Mouse (Mus musculus): ENCODE data around the gene Ces1a. TPM values are rescaled to one million over a fixed set of nuclear protein-coding genes. Genes with fewer than 3 reads are reported as not detected.

The Ces1a gene
- not detected in 2 replicates for polyA plus RNA-seq (2015; fragmentation: Nextera tagmentation; extraction: Ambion mirVana)

DNA sequence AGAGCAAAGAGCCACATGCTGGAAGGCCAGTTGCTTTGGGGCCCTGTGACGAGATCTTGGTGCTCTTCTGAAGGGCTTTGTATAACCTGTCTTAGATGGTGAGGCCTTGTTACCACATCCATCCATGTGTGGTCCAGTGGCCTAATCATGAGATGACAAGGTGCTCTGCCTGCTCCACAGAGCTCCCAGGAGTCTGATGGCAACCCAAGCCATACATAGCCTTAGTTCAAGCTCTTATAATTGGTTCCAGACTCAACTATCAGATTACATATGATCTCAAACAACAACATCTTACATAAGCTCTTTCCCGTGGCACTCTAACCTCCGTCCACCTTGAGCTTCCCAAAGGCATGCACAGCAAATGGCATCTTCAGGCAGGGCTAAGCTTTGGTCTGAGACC, at the start of gene Ces1a:
TSS of gene Ces1a (minus strand) at position 101 of the 400 bp plus-strand sequence.
- H3K9me3 ChIP-seq: no peaks in the 10 kb centered on the region
- no peaks in the 10 kb centered on the region for H3K4me1 ChIP-seq
- ATAC-seq (ENCODE audit: extremely low read depth, insufficient number of reproducible peaks, low FRiP score, low TSS enrichment): no peak
- WGBS: 69% methylated on average over 3 of the region's 3 CpGs
- no peak within 1 kb of the TSS for H3K27ac ChIP-seq (replicated peaks)
- no peak within 1 kb of the TSS for H3K9ac ChIP-seq
- H3K27me3 ChIP-seq (replicated peaks): no peaks in the 10 kb centered on the region
- H3K4me2 ChIP-seq: no peak within 1 kb of the TSS
- no peaks in the 10 kb centered on the region for H3K36me3 ChIP-seq
- H3K4me3 ChIP-seq: no peak within 1 kb of the TSS

GRCm38 (mm10) chr8:93095376-93095775, 47.4 kb upstream of the Ces1a start:
- H3K9ac ChIP-seq: no peak overlapping the region
- no peaks in the 10 kb centered on the region for H3K4me1 ChIP-seq
- no peak for ATAC-seq (ENCODE audit: extremely low read depth, insufficient number of reproducible peaks, low FRiP score, low TSS enrichment)
- H3K27ac ChIP-seq (replicated peaks): no peak overlapping the region
- no peak overlapping the region for H3K4me3 ChIP-seq
- H3K36me3 ChIP-seq: no peaks in the 10 kb centered on the region
- H3K27me3 ChIP-seq (replicated peaks): no peaks in the 10 kb centered on the region
- H3K4me2 ChIP-seq: no peak overlapping the region
- H3K9me3 ChIP-seq: no peaks in the 10 kb centered on the region

DNA sequence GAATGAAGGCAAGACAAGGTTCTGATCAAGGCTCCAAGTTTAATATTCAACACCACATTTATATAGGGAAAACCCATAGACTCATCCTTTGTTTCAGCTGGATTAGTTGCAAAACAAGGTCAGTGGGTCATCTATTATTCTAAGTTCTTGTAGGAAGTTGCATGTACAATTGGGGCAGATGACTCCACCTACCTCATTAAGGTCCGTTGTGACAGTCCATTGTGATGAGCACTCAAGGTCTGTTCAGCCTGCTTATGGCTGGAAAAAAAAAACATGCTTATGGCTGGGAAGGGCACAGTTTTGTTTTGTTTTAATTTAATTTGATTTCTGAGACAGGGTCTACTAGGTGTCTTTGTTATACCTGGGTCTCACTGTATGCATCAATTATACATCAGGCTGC, 43.3 kb upstream of the Ces1a start:
- ATAC-seq (ENCODE audit: extremely low read depth, insufficient number of reproducible peaks, low FRiP score, low TSS enrichment): no peak
- Histone ChIP-seq H3K27me3 (replicated peaks) (no peaks in the 10 kb centered on the region), H3K36me3 (no peaks in the 10 kb centered on the region), H3K4me1 (no peaks in the 10 kb centered on the region), H3K9me3 (no peaks in the 10 kb centered on the region), H3K27ac (replicated peaks) (no peak overlapping the region), H3K4me3 (no peak overlapping the region), H3K9ac (no peak overlapping the region), H3K4me2 (no peak overlapping the region)
- 64% methylated on average over 1 of the region's 1 CpGs for WGBS

GRCm38 (mm10) chr8:93088686-93089122, 40.7 kb upstream of the Ces1a start:
- Histone ChIP-seq H3K27ac (replicated peaks) (no peak overlapping the region), H3K4me2 (no peak overlapping the region)

GRCm38 (mm10) chr8:93088193-93088592, 40.2 kb upstream of the Ces1a start:
- Histone ChIP-seq H3K9ac (no peak overlapping the region), H3K9me3 (no peaks in the 10 kb centered on the region), H3K4me3 (no peak overlapping the region), H3K4me1 (no peaks in the 10 kb centered on the region), H3K4me2 (no peak overlapping the region), H3K27me3 (replicated peaks) (no peaks in the 10 kb centered on the region), H3K36me3 (no peaks in the 10 kb centered on the region), H3K27ac (replicated peaks) (no peak overlapping the region)
- no peak for ATAC-seq (ENCODE audit: extremely low read depth, insufficient number of reproducible peaks, low FRiP score, low TSS enrichment)
- 34% methylated on average over 7 of the region's 7 CpGs for WGBS

More at GRCm38 (mm10) chr8:93088686-93089122, 40.7 kb upstream of the Ces1a start:
- H3K9ac ChIP-seq: no peak overlapping the region
- WGBS: 7% methylated on average over 2 of the region's 2 CpGs
- no peaks in the 10 kb centered on the region for H3K9me3 ChIP-seq
- no peaks in the 10 kb centered on the region for H3K36me3 ChIP-seq
- no peaks in the 10 kb centered on the region for H3K27me3 ChIP-seq (replicated peaks)
- no peaks in the 10 kb centered on the region for H3K4me1 ChIP-seq
- no peak overlapping the region for H3K4me3 ChIP-seq
- ATAC-seq (ENCODE audit: extremely low read depth, insufficient number of reproducible peaks, low FRiP score, low TSS enrichment): no peak; the same call in 1 of the 2 replicates

GRCm38 (mm10) chr8:93079887-93080286, 31.9 kb upstream of the Ces1a start, which contains the start of gene Ces1b:
Gene Ces1b, minus strand, starts transcription at chr8:93080017.
- H3K27ac ChIP-seq (replicated peaks): no peak within 1 kb of the TSS
- WGBS: 60% methylated on average over 2 of the region's 2 CpGs

GRCm38 (mm10) chr8:93075251-93075650, 27.3 kb upstream of the Ces1a start:
- Histone ChIP-seq H3K4me1 (no peaks in the 10 kb centered on the region), H3K36me3 (no peaks in the 10 kb centered on the region), H3K27me3 (replicated peaks) (no peaks in the 10 kb centered on the region), H3K4me3 (no peak overlapping the region), H3K9me3 (no peaks in the 10 kb centered on the region), H3K4me2 (no peak overlapping the region), H3K27ac (replicated peaks) (no peak overlapping the region), H3K9ac (no peak overlapping the region)
- 73% methylated on average over 4 of the region's 4 CpGs for WGBS
- ATAC-seq (ENCODE audit: extremely low read depth, insufficient number of reproducible peaks, low FRiP score, low TSS enrichment): no peak

More at GRCm38 (mm10) chr8:93079887-93080286, 31.9 kb upstream of the Ces1a start, which contains the start of gene Ces1b:
- Histone ChIP-seq H3K4me1 (no peaks in the 10 kb centered on the region), H3K9ac (no peak within 1 kb of the TSS), H3K36me3 (no peaks in the 10 kb centered on the region), H3K9me3 (no peaks in the 10 kb centered on the region), H3K27me3 (replicated peaks) (no peaks in the 10 kb centered on the region), H3K4me3 (no peak within 1 kb of the TSS), H3K4me2 (no peak within 1 kb of the TSS)
- no peak for ATAC-seq (ENCODE audit: extremely low read depth, insufficient number of reproducible peaks, low FRiP score, low TSS enrichment)

GRCm38 (mm10) chr8:93063416-93064117, 15.6 kb upstream of the Ces1a start:
- H3K9me3 ChIP-seq: no peaks in the 10 kb centered on the region
- no peak for ATAC-seq (ENCODE audit: extremely low read depth, insufficient number of reproducible peaks, low FRiP score, low TSS enrichment)
- H3K4me3 ChIP-seq: no peak overlapping the region
- H3K4me1 ChIP-seq: no peaks in the 10 kb centered on the region
- no peaks in the 10 kb centered on the region for H3K27me3 ChIP-seq (replicated peaks)
- 72% methylated on average over 3 of the region's 3 CpGs for WGBS
- H3K9ac ChIP-seq: no peak overlapping the region
- H3K36me3 ChIP-seq: no peaks in the 10 kb centered on the region
- H3K27ac ChIP-seq (replicated peaks): no peak overlapping the region
- no peak overlapping the region for H3K4me2 ChIP-seq

GRCm38 (mm10) chr8:93059185-93059584, 11.2 kb upstream of the Ces1a start:
- no peak for ATAC-seq (ENCODE audit: extremely low read depth, insufficient number of reproducible peaks, low FRiP score, low TSS enrichment)
- 11% methylated on average over 2 of the region's 2 CpGs for WGBS
- H3K36me3 ChIP-seq: no peaks in the 10 kb centered on the region
- no peak overlapping the region for H3K4me2 ChIP-seq
- H3K4me1 ChIP-seq: peaks cover 4% of the 10 kb centered on the region
- no peak overlapping the region for H3K27ac ChIP-seq (replicated peaks)
- no peaks in the 10 kb centered on the region for H3K27me3 ChIP-seq (replicated peaks)
- no peak overlapping the region for H3K9ac ChIP-seq
- H3K4me3 ChIP-seq: no peak overlapping the region
- H3K9me3 ChIP-seq: no peaks in the 10 kb centered on the region

DNA sequence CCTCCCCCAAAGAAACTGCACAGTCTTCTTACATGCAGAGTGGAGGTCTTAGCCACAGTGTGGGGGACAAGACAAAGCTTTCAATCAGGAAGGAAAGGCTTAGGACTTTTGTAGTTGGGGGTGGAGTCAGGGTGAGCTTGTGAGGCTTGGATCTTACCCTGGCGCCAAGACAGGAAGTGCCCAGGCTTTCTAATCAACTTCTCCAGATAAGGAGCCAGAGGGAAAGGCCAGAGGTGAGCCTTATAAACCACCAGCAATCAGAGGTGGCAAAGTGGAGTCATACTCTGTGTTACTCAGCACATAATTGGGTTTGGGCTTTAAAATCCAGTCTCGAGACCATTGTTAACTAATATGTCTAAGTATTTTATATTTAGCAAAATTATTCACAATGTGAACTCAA, 7.2 kb upstream of the Ces1a start:
- H3K36me3 ChIP-seq: no peaks in the 10 kb centered on the region
- no peak overlapping the region for H3K27ac ChIP-seq (replicated peaks)
- H3K4me3 ChIP-seq: no peak overlapping the region
- no peaks in the 10 kb centered on the region for H3K9me3 ChIP-seq
- H3K4me1 ChIP-seq: peaks cover 4% of the 10 kb centered on the region
- WGBS: 24% methylated on average over 2 of the region's 2 CpGs
- no peak for ATAC-seq (ENCODE audit: extremely low read depth, insufficient number of reproducible peaks, low FRiP score, low TSS enrichment)
- H3K4me2 ChIP-seq: no peak overlapping the region
- H3K9ac ChIP-seq: no peak overlapping the region
- H3K27me3 ChIP-seq (replicated peaks): no peaks in the 10 kb centered on the region

GRCm38 (mm10) chr8:93048510-93049416, 771 bp upstream of the Ces1a start:
- H3K27ac ChIP-seq (replicated peaks): no peak overlapping the region
- no peaks in the 10 kb centered on the region for H3K9me3 ChIP-seq
- ATAC-seq (ENCODE audit: extremely low read depth, insufficient number of reproducible peaks, low FRiP score, low TSS enrichment): no peak
- no peaks in the 10 kb centered on the region for H3K4me1 ChIP-seq
- H3K4me2 ChIP-seq: no peak overlapping the region
- no peaks in the 10 kb centered on the region for H3K36me3 ChIP-seq
- WGBS: 59% methylated on average over 4 of the region's 4 CpGs
- H3K9ac ChIP-seq: no peak overlapping the region
- H3K27me3 ChIP-seq (replicated peaks): no peaks in the 10 kb centered on the region
- no peak overlapping the region for H3K4me3 ChIP-seq
